Mouse (Mus musculus): ENCODE measurements at regions not wholly inside any gene's neighbourhood (a gene's known extent, or its start where the extent isn't known, plus 50 kb on each side); places are given as distances from the start of the nearest gene placed in this dataset.

GRCm38 (mm10) chr15:97163090-97163489 is 83.8 kb upstream of the Pced1b start:
- TF ChIP-seq CTCF (conservative IDR thresholded peaks at IDR 0.05), result no peak
- Histone ChIP-seq H3K27ac (no peak overlapping the region), H3K4me3 (no peak overlapping the region)
- no peak for DNase-seq (ENCODE audit: low spot score in 2 of 2)

- Histone ChIP-seq H3K27ac (no peak overlapping the region), H3K4me3 (no peak overlapping the region)
- no peak for DNase-seq (ENCODE audit: low spot score in 2 of 2)
- TF ChIP-seq CTCF (conservative IDR thresholded peaks at IDR 0.05), result no peak
Measured at GRCm38 (mm10) chr15:97162305-97162704, 84.6 kb upstream of the Pced1b start.

DNA sequence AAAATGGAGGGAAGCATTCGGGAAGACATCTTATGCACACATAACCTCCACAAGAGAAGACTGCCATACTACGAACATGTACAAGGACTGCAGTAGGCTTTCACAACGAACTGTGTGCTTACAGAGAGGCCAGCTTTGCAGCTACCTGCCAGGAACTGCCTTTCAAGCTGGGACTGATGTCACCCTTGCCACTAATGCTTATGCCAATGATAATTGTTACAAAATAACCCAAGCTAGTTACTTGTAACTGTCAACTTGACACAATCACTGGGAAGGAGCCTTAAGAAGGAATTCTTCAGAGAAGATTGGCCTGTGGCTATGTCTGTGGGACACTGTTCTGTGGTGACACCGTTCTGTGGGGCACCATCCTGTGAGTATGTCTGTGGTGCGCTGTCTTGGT is 85.4 kb upstream of the Pced1b start:
- Histone ChIP-seq H3K27ac (no peak overlapping the region), H3K4me3 (no peak overlapping the region)
- TF ChIP-seq CTCF (conservative IDR thresholded peaks at IDR 0.05), result no peak
- DNase-seq (ENCODE audit: low spot score in 2 of 2), result no peak

DNA sequence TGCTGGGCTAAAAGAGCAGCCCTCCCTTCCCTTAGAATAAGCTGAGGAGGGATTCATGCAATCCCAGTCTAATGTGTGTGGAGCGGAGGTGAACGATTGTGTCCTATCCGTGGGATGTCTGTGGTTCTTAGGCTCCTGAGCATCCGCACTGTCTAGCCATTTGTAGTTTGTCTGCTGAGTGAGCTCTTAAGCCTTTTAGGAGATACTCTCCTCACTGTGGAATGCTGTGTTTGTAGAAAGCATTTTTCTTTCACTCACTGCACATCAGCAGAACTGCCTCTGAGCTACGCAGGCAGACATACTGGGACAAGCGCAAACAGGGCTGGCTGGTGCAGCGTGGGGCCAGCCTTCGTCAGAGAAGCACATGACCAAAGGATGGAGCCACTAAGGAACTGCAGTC is 94.6 kb upstream of the Pced1b start:
- peak; percentile 14 to 16 for DNase-seq (ENCODE audit: low spot score in 2 of 2)
- TF ChIP-seq CTCF (conservative IDR thresholded peaks at IDR 0.05), result no peak
- H3K4me3 ChIP-seq, result peak overlapping the region; percentile 1; the same call in 1 of the 2 replicates
- H3K27ac ChIP-seq, result peak overlapping the region; percentile 61; the same call in 1 of the 2 replicates

- no peak for DNase-seq (ENCODE audit: low spot score in 2 of 2)
- Histone ChIP-seq H3K27ac (peak overlapping the region; percentile 61; the same call in 1 of the 2 replicates), H3K4me3 (peak overlapping the region; percentile 1; the same call in 1 of the 2 replicates)
- TF ChIP-seq CTCF (conservative IDR thresholded peaks at IDR 0.05), result no peak
Measured at GRCm38 (mm10) chr15:97151793-97152192, 95.1 kb upstream of the Pced1b start.

DNA sequence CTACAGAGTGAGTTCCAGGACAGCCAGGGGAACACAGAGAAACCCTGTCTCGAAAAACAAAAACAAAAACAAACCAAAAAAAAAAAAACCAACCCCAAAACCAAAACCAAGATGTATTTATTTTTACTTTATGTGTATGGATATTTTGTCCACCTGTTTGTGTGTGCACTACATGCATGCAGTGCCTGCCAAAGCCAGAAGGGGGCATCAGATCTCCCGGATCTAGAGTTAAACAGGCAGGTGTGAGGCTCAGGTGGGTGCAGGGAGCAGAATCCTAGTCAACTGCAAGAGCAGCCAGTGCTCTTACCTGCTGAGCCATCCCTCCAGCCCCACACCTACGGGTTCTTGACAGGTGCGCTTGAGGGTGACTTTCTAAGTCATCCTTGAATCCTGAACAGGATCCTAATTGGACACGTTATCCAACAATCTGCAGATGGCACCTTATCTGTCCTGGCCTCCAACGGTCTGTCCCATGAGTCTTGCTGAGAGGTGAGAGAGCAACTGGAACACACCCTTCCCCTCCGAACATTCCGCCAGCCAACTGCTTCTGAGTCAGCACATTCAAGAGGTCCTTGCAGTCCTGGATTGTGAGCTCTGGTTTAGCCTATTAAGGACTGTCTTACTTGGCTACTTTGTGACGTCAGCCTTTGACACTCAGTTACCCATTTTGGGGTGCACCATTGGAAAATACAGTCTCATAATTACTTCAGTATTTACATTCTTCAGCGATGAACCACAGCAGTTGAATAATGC is 95.4 kb upstream of the Slc38a4 start:
- no peak overlapping the region for H3K27ac ChIP-seq
- no peak for DNase-seq (ENCODE audit: low spot score in 2 of 2)
- TF ChIP-seq CTCF (conservative IDR thresholded peaks at IDR 0.05), result peak; percentile 46
- H3K4me3 ChIP-seq, result no peak overlapping the region

- no peak for TF ChIP-seq CTCF (conservative IDR thresholded peaks at IDR 0.05)
- H3K27ac ChIP-seq, result no peak overlapping the region
- DNase-seq (ENCODE audit: low spot score in 2 of 2), result no peak
- H3K4me3 ChIP-seq, result no peak overlapping the region
Measured at GRCm38 (mm10) chr15:97141958-97142357, 86.2 kb upstream of the Slc38a4 start.

DNA sequence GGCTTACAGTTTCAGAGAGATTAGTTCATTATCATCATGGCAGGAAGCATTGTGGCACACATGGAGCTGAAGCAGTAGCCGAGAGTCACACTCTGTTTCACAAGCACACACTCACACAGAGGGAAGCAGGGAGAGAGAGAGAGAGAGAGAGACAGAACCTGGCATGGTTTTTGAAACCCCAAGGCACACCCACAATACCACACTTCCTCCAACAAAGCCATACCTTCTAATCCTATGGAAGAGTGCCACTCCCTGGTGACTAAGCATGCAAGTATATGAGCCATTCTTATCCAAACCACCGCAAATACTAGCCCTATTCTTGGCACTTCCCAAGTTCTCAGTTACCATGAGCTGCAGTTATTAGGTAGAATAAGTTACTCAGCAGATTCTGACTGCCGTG is 82.5 kb upstream of the Slc38a4 start:
- TF ChIP-seq CTCF (conservative IDR thresholded peaks at IDR 0.05), result no peak
- Histone ChIP-seq H3K4me3 (no peak overlapping the region), H3K27ac (no peak overlapping the region)
- DNase-seq (ENCODE audit: low spot score in 2 of 2), result no peak

DNA sequence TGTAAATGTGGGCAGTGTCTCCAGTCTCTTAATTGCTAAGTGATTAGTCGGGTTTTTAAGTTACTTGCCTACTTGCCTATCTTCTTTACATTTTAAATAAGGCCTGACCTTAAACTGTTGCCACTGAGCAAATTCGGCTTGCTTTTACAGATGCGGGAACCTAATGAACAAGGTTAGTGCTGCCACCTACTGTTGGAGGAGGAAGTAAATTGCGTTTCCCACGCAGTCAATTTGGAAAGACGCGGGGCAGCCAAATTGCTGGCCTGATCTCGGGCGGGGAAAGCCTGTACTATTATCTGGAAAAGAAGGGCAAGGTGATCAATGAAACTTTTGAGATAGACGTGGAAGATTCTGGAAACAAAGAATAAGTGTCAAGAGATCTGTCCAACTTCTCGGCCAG is 79.5 kb upstream of the Slc38a4 start:
- DNase-seq (ENCODE audit: low spot score in 2 of 2), result peak; percentile 51 to 54
- H3K4me3 ChIP-seq, result no peak overlapping the region
- H3K27ac ChIP-seq, result no peak overlapping the region
- peak; percentile 86 for TF ChIP-seq CTCF (conservative IDR thresholded peaks at IDR 0.05)

DNA sequence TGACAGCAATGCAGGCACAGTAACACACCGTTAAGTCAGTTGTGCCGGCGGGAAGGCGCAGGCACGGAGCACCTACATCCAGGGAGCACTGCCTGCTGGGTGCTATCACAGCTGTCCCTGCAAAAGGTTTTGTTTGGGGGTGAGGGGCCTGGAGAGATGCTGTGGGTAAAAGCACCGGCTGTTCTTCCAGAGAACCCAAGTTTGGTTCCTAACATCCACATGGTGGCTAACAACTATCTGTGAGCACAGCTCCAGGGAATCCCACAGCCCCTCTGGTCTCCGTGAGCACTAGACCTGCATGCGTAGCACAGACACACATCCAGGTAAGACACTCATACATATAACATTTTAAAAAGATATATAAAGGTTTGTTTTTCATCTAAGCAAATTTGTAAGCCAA is 72.0 kb upstream of the Slc38a4 start:
- H3K27ac ChIP-seq, result no peak overlapping the region
- TF ChIP-seq CTCF (conservative IDR thresholded peaks at IDR 0.05), result no peak
- DNase-seq (ENCODE audit: low spot score in 2 of 2), result no peak
- H3K4me3 ChIP-seq, result no peak overlapping the region

- TF ChIP-seq CTCF (conservative IDR thresholded peaks at IDR 0.05), result no peak
- no peak overlapping the region for H3K4me3 ChIP-seq
- H3K27ac ChIP-seq, result no peak overlapping the region
- DNase-seq (ENCODE audit: low spot score in 2 of 2), result no peak
Measured at GRCm38 (mm10) chr15:97125836-97126822, 70.4 kb upstream of the Slc38a4 start.

DNA sequence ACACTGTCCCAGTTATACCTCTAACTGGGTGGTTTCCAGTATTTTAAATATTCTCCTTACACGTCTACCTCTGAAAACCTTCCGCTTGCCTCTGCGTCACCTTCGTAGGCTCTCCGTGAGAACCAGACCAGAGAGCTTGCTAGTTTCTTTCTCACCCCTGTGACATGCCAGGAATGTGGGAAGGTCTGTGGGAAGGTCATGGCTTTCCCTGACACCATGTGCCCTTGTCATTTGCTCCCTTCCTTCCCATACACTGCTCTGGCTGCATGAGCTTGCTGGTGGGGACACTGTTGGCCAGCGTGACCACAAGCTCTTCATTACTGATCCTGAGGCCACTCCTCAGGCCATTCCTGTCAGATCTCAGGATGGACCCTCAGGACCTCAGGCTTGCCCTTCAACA is 66.5 kb upstream of the Slc38a4 start:
- no peak overlapping the region for H3K27ac ChIP-seq
- no peak for TF ChIP-seq CTCF (conservative IDR thresholded peaks at IDR 0.05)
- no peak for DNase-seq (ENCODE audit: low spot score in 2 of 2)
- H3K4me3 ChIP-seq, result no peak overlapping the region

DNA sequence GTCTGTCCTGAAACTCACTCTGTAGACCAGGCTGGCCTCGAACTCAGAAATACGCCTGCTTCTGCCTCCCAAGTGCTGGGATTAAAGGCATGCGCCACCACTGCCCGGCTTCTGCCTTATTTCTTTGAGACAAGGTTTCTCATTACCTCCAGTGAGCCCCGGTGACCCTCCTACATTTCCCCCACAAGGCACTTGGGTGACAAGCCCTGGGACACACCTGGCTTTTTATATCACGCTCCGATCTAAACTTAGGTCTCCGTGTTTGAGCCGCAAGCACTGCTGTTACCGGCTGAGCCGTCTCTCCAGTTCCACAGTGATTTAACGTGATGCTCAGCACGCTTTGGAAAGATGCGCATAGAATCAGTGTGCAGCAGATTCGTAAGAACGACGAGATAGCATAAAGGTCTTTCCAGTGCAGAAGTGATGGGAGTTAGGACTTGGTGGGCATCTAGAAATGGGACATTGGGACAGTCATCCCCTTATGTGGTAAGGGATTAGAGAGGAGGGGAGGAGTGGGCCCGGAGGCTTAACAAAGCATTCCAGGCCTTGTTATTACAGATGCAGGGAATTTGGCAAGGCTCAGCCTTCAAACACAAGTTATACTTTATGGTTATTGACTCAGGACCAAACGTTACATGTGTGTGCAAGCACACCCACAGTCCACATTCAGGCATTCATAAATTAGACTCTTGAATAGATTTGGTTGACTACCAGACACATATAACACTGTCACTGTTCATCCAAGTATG is 56.9 kb upstream of the Slc38a4 start:
- DNase-seq (ENCODE audit: low spot score in 2 of 2), result no peak
- Histone ChIP-seq H3K4me3 (no peak overlapping the region), H3K27ac (no peak overlapping the region)
- TF ChIP-seq CTCF (conservative IDR thresholded peaks at IDR 0.05), result no peak
